Mouse (Mus musculus) megakaryocyte, embryonic 14.5 days (primary cell): ENCODE measurements at regions not wholly inside any gene's neighbourhood (a gene's known extent, or its start where the extent isn't known, plus 50 kb on each side); places are given as distances from the start of the nearest gene placed in this dataset.

ENCODE experiments used
- H3K27me3 ChIP-seq: replicated peaks from 2 replicates; pipeline ENCODE3; 2012; ENCODE audit warnings: inconsistent platforms
- H3K36me3 ChIP-seq: replicated peaks from 2 replicates; pipeline ENCODE3; 2012; ENCODE audit warnings: low read length, inconsistent platforms, mixed read lengths
- H3K4me1 ChIP-seq: 2 replicates; pipeline ENCODE4 v1.6.1; 2012; ENCODE audit warnings: inconsistent platforms
- H3K4me3 ChIP-seq: replicated peaks from 2 replicates; pipeline ENCODE3; 2012; ENCODE audit warnings: moderate library complexity, mild to moderate bottlenecking, inconsistent platforms
- H3K9me3 ChIP-seq: 2 replicates; pipeline ENCODE4 v1.6.1; 2012; ENCODE audit warnings: inconsistent platforms
- FLI1 ChIP-seq: IDR thresholded peaks from 2 replicates; pipeline ENCODE4 v1.6.1; 2012; ENCODE audit warnings: low read length, inconsistent platforms, mixed read lengths
- GATA1 ChIP-seq: IDR thresholded peaks from 3 replicates; pipeline ENCODE4 v1.6.1; 2012; ENCODE audit warnings: mixed read lengths, low read length, inconsistent platforms, borderline replicate concordance

DNA sequence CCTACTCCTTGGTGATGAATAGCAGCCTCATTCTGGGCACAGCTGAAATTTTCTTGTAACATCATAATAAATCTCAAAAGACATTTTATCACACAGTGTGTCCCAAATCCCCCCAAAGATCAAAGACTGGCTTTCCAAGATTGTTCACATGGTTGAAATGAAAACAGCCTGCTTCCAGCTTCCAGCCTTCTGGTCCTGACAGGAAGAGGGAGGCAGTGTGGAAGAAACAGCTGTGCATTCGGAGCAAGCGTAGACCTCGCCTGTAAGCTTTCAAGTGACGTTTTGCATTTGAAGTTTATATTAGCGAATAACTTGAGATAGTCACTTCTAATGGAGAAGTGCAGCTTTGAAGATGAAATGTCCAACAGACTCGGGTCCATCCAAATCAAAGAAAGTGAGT is 300.9 kb upstream of the Robo2 start:
- Histone ChIP-seq H3K36me3 (no peaks in the 10 kb centered on the region), H3K4me3 (no peak overlapping the region), H3K27me3 (no peaks in the 10 kb centered on the region), H3K4me1 (no peaks in the 10 kb centered on the region), H3K9me3 (no peaks in the 10 kb centered on the region)
- TF ChIP-seq FLI1: no peak
- TF ChIP-seq GATA1: no peak

DNA sequence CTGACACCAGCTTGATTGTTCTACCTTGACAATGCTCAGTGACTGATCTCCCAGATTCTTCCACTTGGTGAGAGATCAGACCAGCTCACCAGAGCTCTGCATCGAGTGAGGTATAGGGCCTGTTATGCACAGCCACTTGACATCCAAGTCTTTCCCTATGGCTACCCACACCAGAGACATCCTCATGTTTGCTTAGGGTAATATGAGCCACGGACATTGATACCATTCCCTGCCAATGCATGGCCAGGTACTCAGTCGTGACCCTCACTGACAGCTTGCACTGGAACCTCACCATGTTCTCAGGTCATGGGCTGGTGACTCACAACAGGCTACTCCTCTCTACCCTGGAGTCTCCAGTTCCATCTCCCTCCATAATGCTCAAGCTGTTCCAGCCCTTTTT is 290.4 kb upstream of the Robo2 start:
- no peaks in the 10 kb centered on the region for H3K27me3 ChIP-seq
- no peaks in the 10 kb centered on the region for H3K4me1 ChIP-seq
- no peaks in the 10 kb centered on the region for H3K36me3 ChIP-seq
- TF ChIP-seq FLI1 (no peak), GATA1 (no peak)
- no peak overlapping the region for H3K4me3 ChIP-seq
- H3K9me3 ChIP-seq: peaks cover 16% of the 10 kb centered on the region; the same call in 1 of the 2 replicates

DNA sequence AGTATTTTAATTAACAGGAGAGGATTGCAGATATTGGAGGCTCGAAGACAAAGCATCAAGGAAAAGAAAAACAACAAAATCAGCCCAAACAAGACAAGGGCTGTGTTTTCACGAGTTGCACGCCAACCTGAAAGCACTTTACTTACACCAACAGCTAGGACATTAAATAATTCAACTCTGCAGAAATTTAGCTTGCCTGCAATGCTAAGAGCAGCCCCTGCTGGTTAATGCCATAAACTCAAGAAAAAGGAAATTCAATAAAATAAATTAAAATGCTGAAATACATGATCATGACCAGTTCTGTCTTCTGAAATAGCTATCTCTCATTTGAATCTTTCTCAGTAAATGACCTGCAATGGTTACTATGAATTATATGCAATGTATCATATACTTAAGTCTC is 271.7 kb upstream of the Robo2 start:
- no peaks in the 10 kb centered on the region for H3K27me3 ChIP-seq
- H3K4me1 ChIP-seq: no peaks in the 10 kb centered on the region
- no peaks in the 10 kb centered on the region for H3K36me3 ChIP-seq
- no peak for TF ChIP-seq FLI1
- TF ChIP-seq GATA1: no peak
- no peaks in the 10 kb centered on the region for H3K9me3 ChIP-seq
- H3K4me3 ChIP-seq: no peak overlapping the region

DNA sequence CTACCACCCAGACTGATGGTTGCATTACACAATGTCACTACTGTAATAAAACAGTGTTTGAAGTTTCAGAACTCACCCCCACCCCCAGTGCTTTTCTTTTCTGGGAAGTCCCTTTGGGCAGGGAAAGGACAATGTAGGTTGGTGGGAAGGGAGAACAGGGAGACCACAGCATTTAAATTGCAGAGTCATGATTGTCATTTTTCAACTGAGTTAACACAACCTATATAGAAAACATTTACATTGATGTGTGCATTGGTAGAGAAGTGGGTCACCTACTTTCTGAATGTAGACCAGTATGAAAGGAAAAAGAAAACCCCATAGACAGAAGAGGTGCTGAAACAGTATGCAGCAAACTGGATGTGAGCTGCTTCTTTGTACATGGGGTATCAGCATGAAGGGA is 264.0 kb upstream of the Robo2 start:
- no peaks in the 10 kb centered on the region for H3K36me3 ChIP-seq
- no peaks in the 10 kb centered on the region for H3K4me1 ChIP-seq
- TF ChIP-seq GATA1 (no peak), FLI1 (no peak)
- no peaks in the 10 kb centered on the region for H3K27me3 ChIP-seq
- no peaks in the 10 kb centered on the region for H3K9me3 ChIP-seq
- no peak overlapping the region for H3K4me3 ChIP-seq

DNA sequence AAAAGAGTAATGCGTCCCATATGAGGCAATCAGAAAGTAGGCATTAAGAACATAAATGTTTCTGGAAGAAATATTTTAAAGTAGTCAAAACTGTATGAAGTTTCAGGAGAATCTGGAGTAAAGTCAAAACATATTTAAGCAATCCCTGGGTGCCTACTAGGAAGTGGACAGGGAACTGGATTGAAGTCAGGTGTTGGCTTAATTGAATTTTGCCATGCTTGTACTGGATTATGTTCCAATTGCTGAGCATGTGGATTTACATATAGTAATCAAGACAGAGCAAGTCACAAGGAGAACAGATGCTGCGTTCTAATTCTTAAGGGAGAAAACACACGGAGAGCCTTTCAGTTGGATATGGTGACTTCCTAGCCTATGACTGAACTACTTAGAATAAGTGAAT is 259.8 kb upstream of the Robo2 start:
- no peaks in the 10 kb centered on the region for H3K27me3 ChIP-seq
- no peaks in the 10 kb centered on the region for H3K36me3 ChIP-seq

DNA sequence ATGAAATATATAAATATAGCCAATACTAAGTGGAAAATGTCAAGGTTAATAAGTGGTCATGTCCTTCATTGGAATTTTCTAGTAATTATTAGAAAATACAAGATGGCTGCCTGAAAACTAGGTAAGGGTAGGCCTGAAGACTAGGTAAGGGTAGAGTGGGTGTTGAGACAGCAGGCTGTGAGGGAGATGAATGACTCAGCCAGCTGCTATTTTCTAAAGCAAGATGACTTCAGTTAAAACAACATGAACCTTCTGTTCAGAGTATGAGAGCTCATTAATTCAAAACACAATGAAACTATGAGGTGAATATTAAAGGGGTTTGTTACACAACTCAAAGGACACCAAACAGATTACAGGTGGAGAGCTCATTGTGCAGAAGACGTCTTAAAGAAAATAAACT is 252.7 kb upstream of the Robo2 start:
- no peaks in the 10 kb centered on the region for H3K36me3 ChIP-seq
- no peaks in the 10 kb centered on the region for H3K4me1 ChIP-seq
- H3K4me3 ChIP-seq: no peak overlapping the region
- H3K27me3 ChIP-seq: no peaks in the 10 kb centered on the region
- no peaks in the 10 kb centered on the region for H3K9me3 ChIP-seq
- TF ChIP-seq GATA1: no peak

More for the DNA sequence above, 259.8 kb upstream of the Robo2 start:
- H3K4me3 ChIP-seq: no peak overlapping the region
- H3K4me1 ChIP-seq: no peaks in the 10 kb centered on the region
- TF ChIP-seq GATA1 (no peak), FLI1 (no peak)
- no peaks in the 10 kb centered on the region for H3K9me3 ChIP-seq

DNA sequence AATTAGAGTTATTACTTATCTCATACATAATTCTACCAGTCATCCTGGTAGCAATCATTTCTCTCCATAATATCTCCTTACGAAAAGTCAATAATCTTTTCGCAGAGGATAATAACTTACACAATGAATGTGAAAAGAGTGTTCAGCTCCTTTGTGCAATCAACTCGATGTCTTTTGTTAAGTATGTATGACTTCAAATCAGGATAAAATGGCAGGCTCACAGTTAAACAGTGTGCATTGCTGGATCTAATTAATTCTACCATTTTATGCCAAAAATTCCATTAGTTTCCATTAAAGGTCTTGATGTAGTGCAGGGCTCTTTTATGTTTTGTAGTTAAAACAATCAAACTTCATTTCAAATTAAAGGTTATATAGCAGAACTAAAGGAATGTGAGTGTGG is 239.6 kb upstream of the Robo2 start:
- Histone ChIP-seq H3K27me3 (no peaks in the 10 kb centered on the region), H3K36me3 (no peaks in the 10 kb centered on the region), H3K9me3 (no peaks in the 10 kb centered on the region), H3K4me3 (no peak overlapping the region), H3K4me1 (no peaks in the 10 kb centered on the region)
- TF ChIP-seq FLI1: no peak

DNA sequence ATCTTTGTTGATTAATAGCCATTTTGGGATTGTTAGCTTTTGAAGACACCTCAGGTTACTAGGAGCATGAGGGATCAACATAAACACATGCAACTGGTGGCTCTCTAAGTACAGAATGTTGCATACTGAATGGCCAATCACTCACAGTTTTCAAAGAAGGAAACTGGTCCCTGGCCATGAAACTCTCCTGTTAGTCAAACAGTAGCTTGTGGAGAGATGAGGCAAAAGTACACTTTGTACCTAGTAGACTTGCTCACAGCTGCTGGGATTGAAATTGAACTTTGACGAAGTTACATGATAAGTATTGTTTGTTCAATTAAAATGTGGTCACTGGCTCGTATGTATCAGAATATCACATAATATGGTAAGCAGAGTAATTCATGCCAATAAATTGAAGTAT is 237.6 kb upstream of the Robo2 start:
- no peak for TF ChIP-seq FLI1
- no peak for TF ChIP-seq GATA1
- Histone ChIP-seq H3K4me1 (no peaks in the 10 kb centered on the region), H3K27me3 (no peaks in the 10 kb centered on the region), H3K4me3 (no peak overlapping the region), H3K36me3 (no peaks in the 10 kb centered on the region), H3K9me3 (no peaks in the 10 kb centered on the region)

DNA sequence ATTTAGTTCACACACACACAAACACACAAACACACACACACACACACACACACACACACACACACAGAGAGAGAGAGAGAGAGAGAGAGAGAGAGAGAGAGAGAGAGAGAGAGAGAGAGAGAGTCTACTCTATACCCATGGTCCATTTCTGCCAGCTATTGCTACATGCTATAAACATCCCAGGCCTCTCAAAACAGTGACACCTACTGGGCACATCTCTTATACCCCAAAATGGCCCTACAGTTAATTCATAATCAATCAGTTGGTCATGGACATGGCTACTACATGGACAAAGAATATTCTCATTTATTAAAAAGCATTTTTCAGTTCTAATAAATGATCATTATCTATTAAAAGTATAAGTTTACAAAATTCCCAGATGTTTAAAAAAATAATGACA is 236.8 kb upstream of the Robo2 start:
- Histone ChIP-seq H3K36me3 (no peaks in the 10 kb centered on the region), H3K4me3 (no peak overlapping the region), H3K27me3 (no peaks in the 10 kb centered on the region), H3K4me1 (no peaks in the 10 kb centered on the region), H3K9me3 (no peaks in the 10 kb centered on the region)
- TF ChIP-seq FLI1 (no peak), GATA1 (no peak)

DNA sequence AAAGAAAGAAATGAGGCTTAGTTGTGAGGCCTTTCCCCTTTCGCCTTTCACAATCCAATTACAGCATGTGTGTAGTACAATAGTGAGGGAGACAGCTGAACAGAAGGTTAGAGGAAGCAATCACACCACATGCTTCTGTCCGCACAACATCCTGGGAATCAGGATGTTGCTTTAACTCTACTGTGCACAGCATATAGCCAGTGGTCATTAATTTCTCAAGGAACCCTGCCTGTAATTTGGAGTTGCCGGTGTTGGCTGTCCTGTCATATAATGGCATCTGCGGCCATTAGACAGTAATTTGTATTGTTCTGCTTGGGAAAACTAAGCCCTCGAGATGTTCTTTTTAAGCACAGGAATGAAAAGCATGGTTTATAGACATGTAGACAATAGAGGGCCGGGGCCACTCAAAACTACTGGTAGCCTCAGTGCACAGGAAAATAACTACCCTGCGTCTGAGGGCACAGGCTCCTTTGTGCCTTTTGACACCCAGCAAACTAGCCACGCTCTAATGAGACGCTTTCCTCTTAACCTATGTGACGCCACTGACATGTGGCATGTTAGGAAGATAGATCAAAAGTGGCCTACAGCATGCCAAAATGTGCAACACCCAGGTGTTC is 233.2 kb upstream of the Robo2 start:
- Histone ChIP-seq H3K4me3 (no peak overlapping the region), H3K4me1 (no peaks in the 10 kb centered on the region), H3K27me3 (no peaks in the 10 kb centered on the region), H3K9me3 (no peaks in the 10 kb centered on the region; the same call in 1 of the 2 replicates), H3K36me3 (no peaks in the 10 kb centered on the region)
- TF ChIP-seq GATA1 (no peak), FLI1 (no peak)

DNA sequence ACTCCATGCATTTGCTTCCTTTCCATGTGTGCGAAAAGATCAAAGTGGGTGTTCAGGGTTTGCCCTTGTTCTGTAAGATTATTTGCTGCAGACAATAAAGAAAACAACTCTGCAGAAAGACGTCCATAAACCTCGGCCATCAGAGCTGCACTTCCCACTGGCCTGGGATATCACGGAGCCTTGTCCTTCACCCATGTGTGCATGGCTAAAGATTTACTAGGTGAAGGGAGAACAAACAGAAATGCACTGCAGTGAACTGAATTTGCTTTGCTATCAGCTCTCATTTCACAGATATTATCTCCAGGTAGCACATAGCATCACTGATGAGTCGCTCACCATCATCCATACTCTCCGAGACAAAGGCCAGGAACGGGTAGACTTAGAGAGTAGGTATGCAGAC is 228.2 kb upstream of the Robo2 start:
- Histone ChIP-seq H3K27me3 (no peaks in the 10 kb centered on the region), H3K9me3 (no peaks in the 10 kb centered on the region; the same call in 1 of the 2 replicates), H3K4me3 (no peak overlapping the region), H3K4me1 (no peaks in the 10 kb centered on the region), H3K36me3 (no peaks in the 10 kb centered on the region)
- TF ChIP-seq FLI1 (no peak), GATA1 (no peak)
